Mouse (Mus musculus) cerebellum, adult 2 months (tissue): ENCODE results near the gene Ercc1.

Experiments used
- CTCF ChIP-seq: fragments of 200-500 bp; IDR thresholded peaks from 2 replicates; pipeline ENCODE4 v1.5.1; 2011; ENCODE audit warnings: low read depth, mild to moderate bottlenecking, control low read depth, low read length, moderate library complexity, borderline replicate concordance; ENCODE audit not compliant: insufficient read depth
- POLR2A ChIP-seq: fragments of 200-500 bp; IDR thresholded peaks from 2 replicates; pipeline ENCODE4 v1.6.1; 2011; ENCODE audit warnings: low read length, control low read depth, borderline replicate concordance; ENCODE audit not compliant: insufficient read depth

- TF ChIP-seq CTCF (no peak), POLR2A (peak; percentile 73; the same call in 1 of the 2 replicates)
Measured at GRCm38 (mm10) chr7:19308454-19309277, 35.9 kb upstream of the Ercc1 start.
